In genomic region chr11:8624179-8624886, GRCm38 (mm10) we compare ENCODE assay signal across 8 mouse cellular contexts. TPM values are rescaled to one million over a fixed set of nuclear protein-coding genes. Genes with fewer than 3 reads are reported as not detected.
DNase-seq lines count a peak whose midpoint lies in the region; ATAC-seq lines count a peak whose summit lies in the region.

No protein-coding gene starts in this region.

- 0% methylated on average over 72 of the region's 74 CpGs for WGBS in embryonic facial prominence, embryonic 12.5 days
- under 1% methylated on average over 73 of the region's 74 CpGs for WGBS in heart, embryonic 13.5 days
- 2% methylated on average over 74 of the region's 74 CpGs for WGBS in liver, embryonic 16.5 days (ENCODE audit: insufficient replicate concordance)

- no peaks in the 10 kb centered on the region for H3K27me3 ChIP-seq in embryonic facial prominence, embryonic 12.5 days
- no peaks in the 10 kb centered on the region for H3K27me3 ChIP-seq in heart, embryonic 13.5 days (replicated peaks)
- peaks cover 20% of the 10 kb centered on the region for H3K27me3 ChIP-seq in liver, embryonic 16.5 days (ENCODE audit: control insufficient read depth, insufficient read depth, low read depth, low read length)

- peak overlapping the region; percentile 89 for H3K9ac ChIP-seq in embryonic facial prominence, embryonic 12.5 days
- peak overlapping the region; percentile 92 for H3K9ac ChIP-seq in heart, embryonic 13.5 days
- H3K9ac ChIP-seq in liver, embryonic 16.5 days (ENCODE audit: low read depth, low read length), result peak overlapping the region; percentile 50; the same call in 1 of the 2 replicates

- H3K27ac ChIP-seq in embryonic facial prominence, embryonic 12.5 days, result peak overlapping the region; percentile 96
- H3K27ac ChIP-seq in heart, embryonic 13.5 days (replicated peaks), result peak overlapping the region; percentile 67
- H3K27ac ChIP-seq in liver, embryonic 16.5 days (ENCODE audit: low read length), result no peak overlapping the region

- peak; percentile 38 for DNase-seq in ovary, postnatal 14 days (ENCODE audit: low spot score)
- DNase-seq in ovary, postnatal 10 days (ENCODE audit: low spot score), result no peak
- DNase-seq in layer of hippocampus, adult 18-20 months (ENCODE audit: low spot score in 2 of 2), result peak; percentile 28 to 56
- DNase-seq in retina, postnatal 1 day, result peak; percentile 80
- no peak for DNase-seq in MN1 (ENCODE audit: low spot score)

- H3K4me2 ChIP-seq in embryonic facial prominence, embryonic 12.5 days (replicated peaks), result peak overlapping the region; percentile 64
- H3K4me2 ChIP-seq in heart, embryonic 13.5 days, result peak overlapping the region; percentile 100
- H3K4me2 ChIP-seq in liver, embryonic 16.5 days (ENCODE audit: low read depth, low read length), result peak overlapping the region; percentile 83

- peaks cover 56% of the 10 kb centered on the region for H3K4me1 ChIP-seq in embryonic facial prominence, embryonic 12.5 days
- peaks cover 51% of the 10 kb centered on the region for H3K4me1 ChIP-seq in heart, embryonic 13.5 days
- H3K4me1 ChIP-seq in liver, embryonic 16.5 days (ENCODE audit: control insufficient read depth, low read depth, low read length), result peaks cover 5% of the 10 kb centered on the region; the same call in 1 of the 2 replicates

- ATAC-seq in embryonic facial prominence, embryonic 12.5 days (ENCODE audit: insufficient number of reproducible peaks, insufficient read depth, low FRiP score, low TSS enrichment), result peak; percentile 87
- ATAC-seq in heart, embryonic 13.5 days (ENCODE audit: extremely low read depth, insufficient number of reproducible peaks, low FRiP score, low TSS enrichment), result peak; percentile 32; the same call in 1 of the 2 replicates
- 0 out of 2 replicates have a peak, but pooled peaks have one; percentile 17 for ATAC-seq in liver, embryonic 16.5 days (ENCODE audit: low read depth)

- no peaks in the 10 kb centered on the region for H3K36me3 ChIP-seq in embryonic facial prominence, embryonic 12.5 days
- H3K36me3 ChIP-seq in heart, embryonic 13.5 days, result no peaks in the 10 kb centered on the region
- no peaks in the 10 kb centered on the region for H3K36me3 ChIP-seq in liver, embryonic 16.5 days (ENCODE audit: control insufficient read depth, insufficient read depth)

- peak overlapping the region; percentile 62 for H3K4me3 ChIP-seq in embryonic facial prominence, embryonic 12.5 days
- H3K4me3 ChIP-seq in heart, embryonic 13.5 days, result peak overlapping the region; percentile 84
- peak overlapping the region; percentile 61 for H3K4me3 ChIP-seq in liver, embryonic 16.5 days (ENCODE audit: low read depth, low read length)

- no peaks in the 10 kb centered on the region for H3K9me3 ChIP-seq in embryonic facial prominence, embryonic 12.5 days
- H3K9me3 ChIP-seq in heart, embryonic 13.5 days, result no peaks in the 10 kb centered on the region
- H3K9me3 ChIP-seq in liver, embryonic 16.5 days (replicated peaks; ENCODE audit: control insufficient read depth, low read length), result no peaks in the 10 kb centered on the region

RNA-seq across cellular contexts. Expression of gene Tns3, which starts 40.0 kb away (rescaled TPM):
- polyA plus RNA-seq in embryonic facial prominence, embryonic 12.5 days (2016; fragmentation: Nextera tagmentation; extraction: Ambion mirVana), result 33.0 and 35.5 TPM in 2 replicates
- polyA plus RNA-seq in heart, embryonic 13.5 days (2015; fragmentation: Nextera tagmentation; extraction: Ambion mirVana), result 14.5 and 15.2 TPM in 2 replicates
- 10 to 100 TPM; 53.9 to 56.4 TPM for total RNA-seq in layer of hippocampus, adult 18-20 months (2021)
- polyA plus RNA-seq in liver, embryonic 16.5 days (2015; fragmentation: Nextera tagmentation; extraction: Ambion mirVana), result 4.1 TPM in 2 replicates

Comparison
In these comparisons a context has a peak if more than half of its experiments do, and no peak if none do; other contexts are left out.
1. DNase-seq: peak in ovary, postnatal 14 days (single experiment), layer of hippocampus, adult 18-20 months (2 of 2) and retina, postnatal 1 day (single experiment); none in ovary, postnatal 10 days (single experiment) and MN1 (single experiment).
2. ATAC-seq: peak in every context shown above with its lines; median percentile 87 in embryonic facial prominence, embryonic 12.5 days; 32 in heart, embryonic 13.5 days; 17 in liver, embryonic 16.5 days.
3. Peak in every context shown above with its lines, with median percentiles within 50 percentile points of each other: H3K4me2 ChIP-seq, H3K4me3 ChIP-seq and H3K9ac ChIP-seq.